In the genomic region with DNA sequence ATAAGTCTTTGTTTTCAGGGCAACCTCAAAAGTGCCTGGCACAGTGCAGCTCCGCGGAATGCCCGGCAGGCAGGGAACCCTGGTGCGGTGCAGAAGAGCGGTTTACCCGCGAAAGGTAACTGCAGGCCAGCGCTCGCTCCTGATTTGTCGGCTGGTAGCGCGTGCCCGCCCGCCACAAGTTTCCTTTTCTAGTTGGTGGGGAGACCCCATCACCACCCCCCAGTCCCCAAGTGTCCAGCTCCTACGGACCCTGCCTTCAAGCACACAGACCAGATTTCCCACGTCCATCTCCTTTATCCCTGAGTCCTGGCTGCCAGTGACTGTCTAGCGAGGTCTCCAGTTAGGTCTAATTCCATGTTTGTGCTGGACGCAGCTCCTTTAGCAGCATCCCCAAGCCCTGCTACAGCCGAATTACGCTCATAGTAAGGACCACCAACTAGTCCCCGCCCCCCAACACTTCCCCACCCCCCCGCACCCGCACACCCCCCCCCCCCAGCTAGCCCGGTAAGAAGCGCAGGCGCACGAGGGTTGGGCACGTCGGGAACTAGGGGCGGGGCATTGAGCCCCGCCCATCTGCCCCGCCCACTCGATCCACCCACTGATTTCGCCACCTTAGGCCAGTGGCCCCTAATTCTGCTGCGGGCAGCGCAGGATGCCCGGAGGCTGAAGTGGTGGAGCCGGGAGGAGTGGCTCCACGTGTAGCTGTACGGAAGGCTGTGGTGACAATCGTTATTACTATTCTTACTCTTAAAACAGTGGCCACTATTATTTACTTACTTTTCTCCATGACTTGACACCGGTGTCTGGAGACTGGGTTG, we compare ENCODE assay signal across 8 mouse cellular contexts. TPM values are rescaled to one million over a fixed set of nuclear protein-coding genes. Genes with fewer than 3 reads are reported as not detected.
DNase-seq lines count a peak whose midpoint lies in the region; ATAC-seq lines count a peak whose summit lies in the region.

A gene (minus strand): TSS at position 381 of the 818 bp plus-strand sequence.
A gene (plus strand): TSS at position 601 of the 818 bp plus-strand sequence.

- peak within 1 kb of the TSS; percentile 53 for H3K4me3 ChIP-seq in intestine, embryonic 14.5 days (ENCODE audit: low read depth, low read length)

- intact Hi-C loops in left cerebral cortex, postnatal 25 days (cut with DNase I), result no loop called here

- under 1% methylated on average over 42 of the region's 42 CpGs for WGBS in intestine, embryonic 14.5 days

- H3K27ac ChIP-seq in intestine, embryonic 14.5 days (ENCODE audit: low read depth), result no peak within 1 kb of the TSS

- H3K9me3 ChIP-seq in intestine, embryonic 14.5 days (ENCODE audit: control insufficient read depth, low read length), result no peaks in the 10 kb centered on the region

- H3K4me1 ChIP-seq in intestine, embryonic 14.5 days (replicated peaks; ENCODE audit: control insufficient read depth, insufficient read depth, low read length), result peaks cover 4% of the 10 kb centered on the region; the same call in 1 of the 2 replicates

- peak within 1 kb of the TSS; percentile 47 for H3K9ac ChIP-seq in intestine, embryonic 14.5 days (ENCODE audit: low read length)

- peak; percentile 65 to 75 for DNase-seq in adrenal gland, adult 18-20 months (ENCODE audit: low spot score in 2 of 2)
- DNase-seq in embryo, embryonic 10.5 days (ENCODE audit: low spot score), result peak; percentile 92
- DNase-seq in gastrocnemius, postnatal 25 days, result peak; percentile 62
- peak; percentile 89 for DNase-seq in intestine, embryonic 14.5 days (ENCODE audit: low spot score)
- peak; percentile 35 to 44 for DNase-seq in left cerebral cortex, postnatal 25 days (ENCODE audit: low spot score in 2 of 2)
- peak; percentile 91 for DNase-seq in mesoderm, embryonic 11.5 days (ENCODE audit: low read depth, low spot score)
- DNase-seq in right cerebral cortex, postnatal 25 days, result peak; percentile 30
- peak; percentile 66 to 77 for DNase-seq in urinary bladder, postnatal 4 days (ENCODE audit: low spot score in 2 of 2)

- no peaks in the 10 kb centered on the region for H3K27me3 ChIP-seq in intestine, embryonic 14.5 days (replicated peaks; ENCODE audit: control insufficient read depth, insufficient read depth, low read length)

- ATAC-seq in intestine, embryonic 14.5 days (replicated peaks; ENCODE audit: low FRiP score, low TSS enrichment, low read depth), result peak; percentile 88

- no peaks in the 10 kb centered on the region for H3K36me3 ChIP-seq in intestine, embryonic 14.5 days (ENCODE audit: control insufficient read depth, insufficient read depth, low read length)

- H3K4me2 ChIP-seq in intestine, embryonic 14.5 days (ENCODE audit: low read length), result peak within 1 kb of the TSS; percentile 88

RNA-seq across cellular contexts. Expression of the first gene that starts in this region (rescaled TPM):
- total RNA-seq in adrenal gland, adult 18-20 months (2021), result not detected
- total RNA-seq in gastrocnemius, postnatal 25 days (2021), result not detected
- 0.07 TPM in 1 of 2 replicates, not detected in the other for polyA plus RNA-seq in intestine, embryonic 14.5 days (2014; fragmentation: Nextera tagmentation; extraction: Ambion mirVana)
- total RNA-seq in left cerebral cortex, postnatal 25 days (2021), result not detected

RNA-seq across cellular contexts. Expression of the second gene that starts in this region (rescaled TPM):
- total RNA-seq in adrenal gland, adult 18-20 months (2021), result 10 to 100 TPM; 14.8 to 26.2 TPM
- 1 to 10 TPM; 3.1 to 3.3 TPM for total RNA-seq in gastrocnemius, postnatal 25 days (2021)
- polyA plus RNA-seq in intestine, embryonic 14.5 days (2014; fragmentation: Nextera tagmentation; extraction: Ambion mirVana), result 58.3 and 61.2 TPM in 2 replicates
- 1 to 10 TPM; 7.3 to 7.9 TPM for total RNA-seq in left cerebral cortex, postnatal 25 days (2021)

Comparison
In these comparisons a context has a peak if more than half of its experiments do, and no peak if none do; other contexts are left out.
1. DNase-seq: peak in every context shown above with its lines; median percentile 92 in embryo, embryonic 10.5 days; 91 in mesoderm, embryonic 11.5 days; 89 in intestine, embryonic 14.5 days; 72 in urinary bladder, postnatal 4 days; 70 in adrenal gland, adult 18-20 months; 62 in gastrocnemius, postnatal 25 days; 40 in left cerebral cortex, postnatal 25 days; 30 in right cerebral cortex, postnatal 25 days.